Mouse (Mus musculus) stomach, postnatal 0 days (tissue): ENCODE measurements at regions not wholly inside any gene's neighbourhood (a gene's known extent, or its start where the extent isn't known, plus 50 kb on each side); places are given as distances from the start of the nearest gene placed in this dataset.

ENCODE experiments used
- CTCF ChIP-seq: IDR thresholded peaks from 2 replicates; pipeline ENCODE4 v1.5.1; 2016; ENCODE audit warnings: antibody characterized with exemption, low read depth, mild to moderate bottlenecking, moderate library complexity
- EP300 ChIP-seq: optimal IDR thresholded peaks from 2 replicates; pipeline ENCODE3; 2016; ENCODE audit warnings: antibody characterized with exemption

DNA sequence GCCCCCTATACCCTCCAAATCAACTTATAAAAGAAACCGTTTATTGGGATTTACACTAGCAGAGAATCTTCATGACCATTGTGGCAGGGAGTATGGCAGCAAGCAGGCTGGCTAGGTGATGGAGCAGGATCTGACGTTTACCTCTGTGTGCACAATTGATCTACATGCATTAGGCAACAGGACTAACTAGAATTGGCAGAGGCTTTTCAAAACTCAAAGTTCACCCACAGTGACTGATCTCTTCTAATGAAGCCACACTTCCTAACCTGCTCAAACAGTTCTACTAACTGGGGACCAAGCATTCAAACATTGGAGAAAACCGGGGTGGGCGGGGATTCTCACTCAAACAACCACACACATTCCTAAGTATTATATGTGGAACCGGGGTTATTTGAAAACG lies 1382.9 kb upstream of the Tenm2 start:
- TF ChIP-seq CTCF, result no peak
- no peak for TF ChIP-seq EP300
